Mouse (Mus musculus) megakaryocyte, embryonic 14.5 days (primary cell): ENCODE measurements around the gene 1110025L11Rik. TPM values are rescaled to one million over a fixed set of nuclear protein-coding genes. Genes with fewer than 3 reads are reported as not detected.
"Not testable (repeated sequence)": the region's sequence is repeated elsewhere in the genome, so short reads cannot be mapped to it uniquely, and the experiment has no call there.

Experiments used
- H3K27me3 ChIP-seq: replicated peaks from 2 replicates; pipeline ENCODE3; 2012; ENCODE audit warnings: inconsistent platforms
- H3K36me3 ChIP-seq: replicated peaks from 2 replicates; pipeline ENCODE3; 2012; ENCODE audit warnings: low read length, inconsistent platforms, mixed read lengths
- H3K4me1 ChIP-seq: 2 replicates; pipeline ENCODE4 v1.6.1; 2012; ENCODE audit warnings: inconsistent platforms
- H3K4me3 ChIP-seq: replicated peaks from 2 replicates; pipeline ENCODE3; 2012; ENCODE audit warnings: moderate library complexity, mild to moderate bottlenecking, inconsistent platforms
- H3K9me3 ChIP-seq: 2 replicates; pipeline ENCODE4 v1.6.1; 2012; ENCODE audit warnings: inconsistent platforms
- FLI1 ChIP-seq: IDR thresholded peaks from 2 replicates; pipeline ENCODE4 v1.6.1; 2012; ENCODE audit warnings: low read length, inconsistent platforms, mixed read lengths
- GATA1 ChIP-seq: IDR thresholded peaks from 3 replicates; pipeline ENCODE4 v1.6.1; 2012; ENCODE audit warnings: mixed read lengths, low read length, inconsistent platforms, borderline replicate concordance
- polyA plus RNA-seq: library from polyadenylated mRNA; stranded (reverse); fragments of >175 nt; gene quantifications from 2 replicates; pipeline ENCODE4 v1.2.3, GENCODE M21; 2012; ENCODE audit warnings: low replicate concordance; ENCODE audit not compliant: insufficient read depth

The 1110025L11Rik gene
- not detected in 2 replicates for polyA plus RNA-seq

DNA sequence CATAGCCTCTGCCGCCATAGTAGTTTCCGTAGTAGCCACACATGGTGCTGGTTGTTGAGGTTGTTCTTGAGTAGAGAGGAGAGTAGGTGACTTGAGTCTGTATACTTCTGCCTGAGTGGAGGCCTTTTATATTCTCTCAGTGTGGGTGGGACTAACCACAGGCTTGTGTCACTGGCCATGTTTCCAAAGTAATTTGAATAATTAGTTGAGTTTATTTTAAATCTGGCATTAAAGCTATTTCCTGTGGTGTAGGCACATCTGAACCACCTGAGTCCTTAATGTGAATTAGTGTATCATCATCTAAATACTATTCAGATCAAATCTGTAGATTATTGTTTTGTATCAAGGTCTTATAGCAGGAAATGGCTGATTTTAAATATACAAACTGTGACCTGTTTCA lies at the start of gene 1110025L11Rik:
TSS of gene 1110025L11Rik (minus strand) at position 101 of the 400 bp plus-strand sequence.
- H3K9me3 ChIP-seq, H3K27me3 ChIP-seq, H3K4me1 ChIP-seq, H3K4me3 ChIP-seq, H3K36me3 ChIP-seq: not testable (repeated sequence)

DNA sequence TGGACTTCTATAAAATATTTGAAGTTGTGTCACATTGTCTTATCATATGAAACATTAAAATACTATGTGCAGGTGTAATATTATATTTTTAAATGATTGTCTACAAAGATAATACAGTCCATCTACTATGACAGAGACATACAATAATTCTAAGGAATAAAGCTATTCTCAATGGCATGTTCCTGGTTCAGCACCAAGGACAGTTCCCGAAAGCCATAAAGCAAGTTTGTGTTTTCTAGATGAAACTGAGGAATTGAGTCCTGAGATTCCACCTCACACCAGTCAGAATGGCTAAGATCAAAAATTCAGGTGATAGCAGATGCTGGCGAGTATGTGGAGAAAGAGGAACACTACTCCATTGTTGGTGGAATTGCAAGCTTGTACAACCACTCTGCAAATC lies 7.2 kb upstream of the 1110025L11Rik start:
- H3K9me3 ChIP-seq, H3K27me3 ChIP-seq, H3K4me1 ChIP-seq, H3K36me3 ChIP-seq, H3K4me3 ChIP-seq: not testable (repeated sequence)

DNA sequence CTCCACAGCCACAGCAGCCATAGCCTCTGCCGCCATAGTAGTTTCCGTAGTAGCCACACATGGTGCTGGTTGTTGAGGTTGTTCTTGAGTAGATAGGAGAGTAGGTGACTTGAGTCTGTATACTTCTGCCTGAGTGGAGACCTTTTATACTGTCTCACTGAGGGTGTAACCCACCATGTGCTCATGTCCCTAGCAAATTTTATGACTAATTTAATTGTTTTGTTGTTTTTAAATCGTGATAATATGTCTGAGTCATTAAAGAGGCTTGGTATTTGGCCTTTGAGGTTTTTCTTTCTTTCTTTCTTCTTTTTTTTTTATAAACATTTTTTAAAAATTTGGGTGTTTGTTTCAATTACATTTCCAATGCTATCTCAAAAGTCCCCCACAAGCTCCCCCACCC lies 16.0 kb downstream of the 1110025L11Rik start, which contains the start of gene Krtap6-5:
TSS of gene Krtap6-5 (minus strand) at position 101 of the 400 bp plus-strand sequence.
- Histone ChIP-seq H3K4me3 (no peak within 1 kb of the TSS), H3K27me3 (no peaks in the 10 kb centered on the region), H3K9me3 (peaks cover 7% of the 10 kb centered on the region; the same call in 1 of the 2 replicates), H3K4me1 (no peaks in the 10 kb centered on the region), H3K36me3 (no peaks in the 10 kb centered on the region)
- TF ChIP-seq FLI1 (no peak), GATA1 (no peak)

DNA sequence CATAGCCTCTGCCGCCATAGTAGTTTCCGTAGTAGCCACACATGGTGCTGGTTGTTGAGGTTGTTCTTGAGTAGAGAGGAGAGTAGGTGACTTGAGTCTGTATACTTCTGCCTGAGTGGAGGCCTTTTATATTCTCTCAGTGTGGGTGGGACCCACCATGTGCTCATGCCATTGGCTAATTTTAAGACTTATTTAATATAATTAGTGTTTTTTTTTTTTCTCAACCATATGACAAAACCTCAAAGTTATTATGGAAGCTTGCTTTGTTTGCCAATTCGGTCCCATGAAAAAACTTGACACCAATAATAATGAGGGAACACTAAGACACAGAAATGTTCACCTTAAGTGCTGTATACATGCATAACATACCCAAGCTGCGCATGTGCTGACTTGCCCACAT lies 22.4 kb downstream of the 1110025L11Rik start, which contains the start of gene Gm10228:
TSS of gene Gm10228 (minus strand) at position 101 of the 400 bp plus-strand sequence.
- not testable (repeated sequence) for H3K9me3 ChIP-seq, H3K36me3 ChIP-seq, H3K27me3 ChIP-seq, H3K4me3 ChIP-seq, H3K4me1 ChIP-seq

DNA sequence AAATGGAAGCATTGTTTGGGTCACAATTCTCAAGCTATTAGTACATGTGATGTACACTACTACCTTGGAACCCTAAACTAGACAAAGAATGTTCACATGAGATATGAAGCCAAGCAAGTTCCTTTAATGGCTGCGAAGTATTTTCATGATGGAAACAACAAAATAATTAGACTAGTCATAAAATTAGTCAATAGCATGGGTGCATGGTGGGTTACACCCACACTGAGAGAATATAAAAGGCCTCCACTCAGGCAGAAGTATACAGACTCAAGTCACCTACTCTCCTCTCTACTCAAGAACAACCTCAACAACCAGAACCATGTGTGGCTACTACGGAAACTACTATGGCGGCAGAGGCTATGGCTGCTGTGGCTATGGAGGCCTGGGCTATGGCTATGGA lies 32.4 kb downstream of the 1110025L11Rik start, which contains the start of gene Krtap6-1:
TSS of gene Krtap6-1 (plus strand) at position 301 of the 400 bp plus-strand sequence.
- not testable (repeated sequence) for H3K27me3 ChIP-seq, H3K4me3 ChIP-seq, H3K36me3 ChIP-seq, H3K9me3 ChIP-seq, H3K4me1 ChIP-seq

DNA sequence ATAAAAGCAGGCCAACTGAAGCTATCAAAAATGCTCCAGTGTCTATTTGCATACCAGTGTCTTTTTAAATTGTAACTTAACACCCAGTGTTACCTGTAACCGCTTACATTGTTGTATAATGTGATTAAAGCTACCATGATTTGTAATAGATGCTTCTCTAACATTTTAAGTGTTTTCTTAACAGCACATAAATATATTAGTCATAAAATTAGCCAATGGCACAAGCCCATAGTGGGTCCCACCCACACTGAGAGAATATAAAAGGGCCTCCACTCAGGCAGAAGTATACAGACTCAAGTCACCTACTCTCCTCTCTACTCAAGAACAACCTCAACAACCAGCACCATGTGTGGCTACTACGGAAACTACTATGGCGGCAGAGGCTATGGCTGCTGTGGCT lies 48.8 kb downstream of the 1110025L11Rik start, which contains the start of gene Gm10229:
TSS of gene Gm10229 (plus strand) at position 301 of the 400 bp plus-strand sequence.
- not testable (repeated sequence) for H3K4me3 ChIP-seq, H3K9me3 ChIP-seq, H3K27me3 ChIP-seq, H3K4me1 ChIP-seq, H3K36me3 ChIP-seq

DNA sequence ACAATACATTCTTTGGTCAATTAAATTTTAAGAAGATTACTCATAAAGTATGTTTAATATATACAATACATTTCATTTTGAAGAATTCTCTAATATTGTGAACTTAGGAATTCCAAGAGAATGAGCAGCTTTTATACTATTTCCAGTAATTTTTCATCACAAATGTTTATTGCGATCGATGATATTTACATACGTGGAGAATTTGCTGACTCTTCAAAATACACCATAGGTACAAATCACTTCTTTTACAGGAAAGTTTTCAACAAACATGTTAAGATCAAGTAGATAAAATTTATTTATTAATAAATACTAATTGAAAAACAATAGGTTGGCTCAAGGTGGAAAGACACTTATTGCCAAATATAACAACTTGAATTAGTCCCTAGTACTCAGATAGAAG lies 49.8 kb downstream of the 1110025L11Rik start:
- H3K36me3 ChIP-seq = no peaks in the 10 kb centered on the region
- H3K9me3 ChIP-seq = peaks cover 10% of the 10 kb centered on the region
- TF ChIP-seq GATA1 = no peak
- TF ChIP-seq FLI1 = no peak
- no peak overlapping the region for H3K4me3 ChIP-seq
- no peaks in the 10 kb centered on the region for H3K27me3 ChIP-seq
- H3K4me1 ChIP-seq = no peaks in the 10 kb centered on the region

Other genes with a start within 250 kb of the 1110025L11Rik start
- not detected in 2 replicates for gene Krtap15, start 243.8 kb downstream of the 1110025L11Rik start, polyA plus RNA-seq
- not detected in 2 replicates for gene Krtap14, start 237.9 kb downstream of the 1110025L11Rik start, polyA plus RNA-seq
- gene Krtap19-1, start 194.6 kb downstream of the 1110025L11Rik start, polyA plus RNA-seq = not detected in 2 replicates
- not detected in 2 replicates for gene Krtap19-2, start 189.7 kb downstream of the 1110025L11Rik start, polyA plus RNA-seq
- not detected in 2 replicates for gene Krtap19-3, start 186.0 kb downstream of the 1110025L11Rik start, polyA plus RNA-seq
- not detected in 2 replicates for gene Krtap19-4, start 178.9 kb downstream of the 1110025L11Rik start, polyA plus RNA-seq
- not detected in 2 replicates for gene Krtap19-5, start 167.5 kb downstream of the 1110025L11Rik start, polyA plus RNA-seq
- not detected in 2 replicates for gene Krtap19-9b, start 131.7 kb downstream of the 1110025L11Rik start, polyA plus RNA-seq
- gene Krtap16-3, start 101.1 kb downstream of the 1110025L11Rik start, polyA plus RNA-seq = not detected in 2 replicates
- not detected in 2 replicates for gene Krtap22-2, start 53.2 kb downstream of the 1110025L11Rik start, polyA plus RNA-seq
- gene Gm10229, start 48.7 kb downstream of the 1110025L11Rik start, polyA plus RNA-seq = not detected in 2 replicates
- gene Krtap6-1, start 32.3 kb downstream of the 1110025L11Rik start, polyA plus RNA-seq = not detected in 2 replicates
- gene Gm10228, start 22.5 kb downstream of the 1110025L11Rik start, polyA plus RNA-seq = not detected in 2 replicates
- gene Krtap6-5, start 16.1 kb downstream of the 1110025L11Rik start, polyA plus RNA-seq = not detected in 2 replicates
- not detected in 2 replicates for gene Krtap6-3, start 20.0 kb upstream of the 1110025L11Rik start, polyA plus RNA-seq
- gene Gm6358, start 76.8 kb upstream of the 1110025L11Rik start, polyA plus RNA-seq = not detected in 2 replicates
- gene Gm10061, start 87.1 kb upstream of the 1110025L11Rik start, polyA plus RNA-seq = not detected in 2 replicates
- gene Gm9789, start 94.0 kb upstream of the 1110025L11Rik start, polyA plus RNA-seq = not detected in 2 replicates
- not detected in 2 replicates for gene Gm7735, start 105.5 kb upstream of the 1110025L11Rik start, polyA plus RNA-seq
- not detected in 2 replicates for gene 1110057P08Rik, start 110.7 kb upstream of the 1110025L11Rik start, polyA plus RNA-seq
- gene Krtap20-2, start 141.9 kb upstream of the 1110025L11Rik start, polyA plus RNA-seq = not detected in 2 replicates